Comparison of ENCODE assay signal across 12 mouse cellular contexts in genomic region chr11:119666567-119667108, GRCm38 (mm10).
DNase-seq lines count a peak whose midpoint lies in the region; ATAC-seq lines count a peak whose summit lies in the region.
"Had no signal": no experiment of that assay in that cellular context is flagged by ENCODE, and none has a peak within 500 bp of the region (broad histone marks: within the 10 kb centered on the region; RNA-seq: fewer than 3 reads in every experiment).

No protein-coding gene starts in this region.

- H3K4me2 ChIP-seq in hindbrain, embryonic 15.5 days: no peak overlapping the region
- no peak overlapping the region for H3K4me2 ChIP-seq in hindbrain, embryonic 11.5 days (replicated peaks; ENCODE audit: low read depth, low read length)
- no peak overlapping the region for H3K4me2 ChIP-seq in heart, embryonic 14.5 days (ENCODE audit: low read length)
- H3K4me2 ChIP-seq in neural tube, embryonic 12.5 days (replicated peaks): no peak overlapping the region
- H3K4me2 ChIP-seq: liver, embryonic 15.5 days had no signal

- 0 out of 2 replicates have a peak overlapping the region, but pooled peaks have one; percentile 34 for H3K27ac ChIP-seq in hindbrain, embryonic 15.5 days (replicated peaks)
- H3K27ac ChIP-seq in hindbrain, embryonic 11.5 days (ENCODE audit: low read depth, low read length): no peak overlapping the region
- peak overlapping the region; percentile 45 to 52; a peak in 2 of 4 replicates for H3K27ac ChIP-seq in heart, embryonic 14.5 days (replicated peaks in 1 of 2; ENCODE audit: control insufficient read depth in 1 of 2, insufficient read depth in 1 of 2, low read depth in 2 of 2, low read length in 2 of 2)
- H3K27ac ChIP-seq in neural tube, embryonic 12.5 days: 0 out of 2 replicates have a peak overlapping the region, but pooled peaks have one; percentile 26
- H3K27ac ChIP-seq: liver, embryonic 15.5 days had no signal

- no peak for ATAC-seq in hindbrain, embryonic 15.5 days (ENCODE audit: low FRiP score, low read depth)
- ATAC-seq in hindbrain, embryonic 11.5 days (ENCODE audit: low FRiP score): no peak
- no peak for ATAC-seq in heart, embryonic 14.5 days (ENCODE audit: insufficient number of reproducible peaks, insufficient read depth, low FRiP score, low read depth)
- no peak for ATAC-seq in neural tube, embryonic 12.5 days (ENCODE audit: low FRiP score, low read depth)
- no peak for ATAC-seq in erythroblast, adult 5-6 weeks (replicated peaks; ENCODE audit: low FRiP score, poor library complexity, severe bottlenecking)

- DNase-seq in hindbrain, embryonic 11.5 days (ENCODE audit: low spot score): no peak
- DNase-seq in adipocyte (ENCODE audit: low spot score): peak; percentile 11
- DNase-seq in frontal cortex, postnatal 36 days (ENCODE audit: low spot score in 2 of 2): no peak
- DNase-seq: cerebellum, postnatal 36 days; kidney, postnatal 10 days; right cerebral cortex, postnatal 25 days had no signal

- no peaks in the 10 kb centered on the region for H3K27me3 ChIP-seq in hindbrain, embryonic 15.5 days
- no peaks in the 10 kb centered on the region for H3K27me3 ChIP-seq in hindbrain, embryonic 11.5 days (ENCODE audit: control insufficient read depth, insufficient read depth, low read length)
- no peaks in the 10 kb centered on the region for H3K27me3 ChIP-seq in heart, embryonic 14.5 days (ENCODE audit: control insufficient read depth, insufficient read depth, low read length)
- no peaks in the 10 kb centered on the region for H3K27me3 ChIP-seq in neural tube, embryonic 12.5 days (replicated peaks)
- H3K27me3 ChIP-seq: liver, embryonic 15.5 days had no signal

- no peak overlapping the region for H3K9ac ChIP-seq in hindbrain, embryonic 15.5 days
- no peak overlapping the region for H3K9ac ChIP-seq in hindbrain, embryonic 11.5 days (ENCODE audit: low read depth, low read length)
- peak overlapping the region; percentile 34; the same call in 1 of the 2 replicates for H3K9ac ChIP-seq in heart, embryonic 14.5 days (ENCODE audit: low read length)
- H3K9ac ChIP-seq in neural tube, embryonic 12.5 days: no peak overlapping the region
- H3K9ac ChIP-seq: liver, embryonic 15.5 days had no signal

- WGBS in hindbrain, embryonic 15.5 days: 21% methylated on average over 2 of the region's 2 CpGs
- 24% methylated on average over 2 of the region's 2 CpGs for WGBS in hindbrain, embryonic 11.5 days
- WGBS in heart, embryonic 14.5 days: 7% methylated on average over 2 of the region's 2 CpGs
- 32% methylated on average over 2 of the region's 2 CpGs for WGBS in neural tube, embryonic 12.5 days

- peaks cover 27% of the 10 kb centered on the region for H3K4me1 ChIP-seq in hindbrain, embryonic 15.5 days (replicated peaks)
- no peaks in the 10 kb centered on the region for H3K4me1 ChIP-seq in hindbrain, embryonic 11.5 days (replicated peaks; ENCODE audit: control insufficient read depth, insufficient read depth, low read length)
- peaks cover 17 to 32% of the 10 kb centered on the region in 2 experiments for H3K4me1 ChIP-seq in heart, embryonic 14.5 days (ENCODE audit: control insufficient read depth in 2 of 2, insufficient read depth in 2 of 2, low read length in 2 of 2)
- peaks cover 32% of the 10 kb centered on the region for H3K4me1 ChIP-seq in neural tube, embryonic 12.5 days

- H3K4me3 ChIP-seq in hindbrain, embryonic 15.5 days: no peak overlapping the region
- H3K4me3 ChIP-seq in hindbrain, embryonic 11.5 days (ENCODE audit: low read depth, low read length): no peak overlapping the region
- H3K4me3 ChIP-seq in heart, embryonic 14.5 days (ENCODE audit: control insufficient read depth in 1 of 2, insufficient read depth in 1 of 2, low read depth in 1 of 2, low read length in 2 of 2): no peak overlapping the region
- H3K4me3 ChIP-seq in neural tube, embryonic 12.5 days: no peak overlapping the region
- H3K4me3 ChIP-seq: liver, embryonic 15.5 days; myocyte had no signal

- H3K9me3 ChIP-seq in hindbrain, embryonic 15.5 days: no peaks in the 10 kb centered on the region
- H3K9me3 ChIP-seq in hindbrain, embryonic 11.5 days (ENCODE audit: control insufficient read depth, low read length): no peaks in the 10 kb centered on the region
- no peaks in the 10 kb centered on the region for H3K9me3 ChIP-seq in heart, embryonic 14.5 days (ENCODE audit: control insufficient read depth, low read length)
- H3K9me3 ChIP-seq in neural tube, embryonic 12.5 days: no peaks in the 10 kb centered on the region
- H3K9me3 ChIP-seq: liver, embryonic 15.5 days had no signal

- no peaks in the 10 kb centered on the region for H3K36me3 ChIP-seq in hindbrain, embryonic 15.5 days
- no peaks in the 10 kb centered on the region for H3K36me3 ChIP-seq in hindbrain, embryonic 11.5 days (ENCODE audit: control insufficient read depth, insufficient read depth, low read length)
- no peaks in the 10 kb centered on the region for H3K36me3 ChIP-seq in heart, embryonic 14.5 days (ENCODE audit: control insufficient read depth, insufficient read depth, low read length)
- H3K36me3 ChIP-seq in neural tube, embryonic 12.5 days: no peaks in the 10 kb centered on the region
- H3K36me3 ChIP-seq: liver, embryonic 15.5 days had no signal
